Mouse (Mus musculus): ENCODE data around the gene Ifrd1. TPM values are rescaled to one million over a fixed set of nuclear protein-coding genes. Genes with fewer than 3 reads are reported as not detected.
A peak's percentile ranks its signal among the peaks of the same experiment; 100 is the strongest.

Gene Ifrd1
- polyA plus RNA-seq, 1 experiment = 84.7 TPM

GRCm38 (mm10) chr12:40223676-40224075 lies 24.6 kb downstream of the Ifrd1 start:
- H3ac ChIP-seq (ENCODE audit: control insufficient read depth, insufficient read length) = no peak overlapping the region
- H3K36me3 ChIP-seq (ENCODE audit: control insufficient read depth, insufficient read depth) = no peaks in the 10 kb centered on the region
- H3K4me3 ChIP-seq = peak overlapping the region; percentile 85
- H3K27me3 ChIP-seq (ENCODE audit: control insufficient read depth, insufficient read depth, insufficient read length) = no peaks in the 10 kb centered on the region
- TF ChIP-seq MAX (IDR thresholded peaks at IDR 0.05; ENCODE audit: low read depth) (no peak), CEBPB (IDR thresholded peaks at IDR 0.05; ENCODE audit: insufficient read depth, poor library complexity, severe bottlenecking) (peak; percentile 38; the same call in 1 of the 2 replicates)
- peak overlapping the region; percentile 83 for H3K4me2 ChIP-seq (ENCODE audit: low read depth)
- peaks cover 36% of the 10 kb centered on the region for H3K79me2 ChIP-seq (ENCODE audit: control insufficient read depth, insufficient read depth)

- Histone ChIP-seq H3ac (ENCODE audit: control insufficient read depth, insufficient read length) (peak overlapping the region; percentile 56), H3K4me2 (ENCODE audit: low read depth) (peak overlapping the region; percentile 83), H3K27me3 (ENCODE audit: control insufficient read depth, insufficient read depth, insufficient read length) (no peaks in the 10 kb centered on the region), H3K36me3 (ENCODE audit: control insufficient read depth, insufficient read depth) (no peaks in the 10 kb centered on the region), H3K79me2 (ENCODE audit: control insufficient read depth, insufficient read depth) (peaks cover 41% of the 10 kb centered on the region), H3K4me3 (peak overlapping the region; percentile 85)
- TF ChIP-seq SRF (IDR thresholded peaks at IDR 0.05; ENCODE audit: control insufficient read depth, insufficient read length, low read depth) = peak; percentile 79
- TF ChIP-seq POLR2A (IDR thresholded peaks at IDR 0.05; ENCODE audit: insufficient read length, low read depth) = peak; percentile 92
- peak in 1 of 3 experiments; percentile 3 for TF ChIP-seq MYOG (IDR thresholded peaks at IDR 0.05; ENCODE audit: control insufficient read depth in 1 of 3, insufficient read depth in 1 of 3, insufficient read length in 2 of 3, low read depth in 2 of 3)
- no peak for TF ChIP-seq CEBPB (IDR thresholded peaks at IDR 0.05; ENCODE audit: insufficient read depth, poor library complexity, severe bottlenecking)
- no peak for TF ChIP-seq USF1 (IDR thresholded peaks at IDR 0.05; ENCODE audit: low read depth)
- TF ChIP-seq TCF12 (IDR thresholded peaks at IDR 0.05; ENCODE audit: insufficient read depth, poor library complexity, severe bottlenecking) = no peak
- peak; percentile 99 for TF ChIP-seq POLR2AphosphoS2 (IDR thresholded peaks at IDR 0.05; ENCODE audit: insufficient read length, low read depth)
- no peak for TF ChIP-seq TCF3 (IDR thresholded peaks at IDR 0.05; ENCODE audit: insufficient read length, low read depth)
- TF ChIP-seq MYOD1 (IDR thresholded peaks at IDR 0.05; ENCODE audit: control insufficient read depth in 1 of 3, insufficient read length in 2 of 3, low read depth in 2 of 3) = no peak
- TF ChIP-seq E2F4 (IDR thresholded peaks at IDR 0.05; ENCODE audit: insufficient read depth) = peak; percentile 37
- no peak for TF ChIP-seq MAX (IDR thresholded peaks at IDR 0.05; ENCODE audit: low read depth)
Observed at GRCm38 (mm10) chr12:40223082-40223619, 25.2 kb downstream of the Ifrd1 start.

- peak; percentile 57 for TF ChIP-seq POLR2AphosphoS2 (IDR thresholded peaks at IDR 0.05; ENCODE audit: insufficient read length, low read depth)
- TF ChIP-seq E2F4 (IDR thresholded peaks at IDR 0.05; ENCODE audit: insufficient read depth) = no peak
- TF ChIP-seq REST (IDR thresholded peaks at IDR 0.05; ENCODE audit: insufficient read depth, insufficient read length) = no peak
- no peak for TF ChIP-seq CEBPB (IDR thresholded peaks at IDR 0.05; ENCODE audit: insufficient read depth, poor library complexity, severe bottlenecking)
- peak; percentile 16 for TF ChIP-seq MAX (IDR thresholded peaks at IDR 0.05; ENCODE audit: low read depth)
- peak in 1 of 3 experiments; percentile 60 for TF ChIP-seq MYOD1 (IDR thresholded peaks at IDR 0.05; ENCODE audit: control insufficient read depth in 1 of 3, insufficient read length in 2 of 3, low read depth in 2 of 3)
- no peak for TF ChIP-seq SRF (IDR thresholded peaks at IDR 0.05; ENCODE audit: control insufficient read depth, insufficient read length, low read depth)
- no peak for TF ChIP-seq USF1 (IDR thresholded peaks at IDR 0.05; ENCODE audit: low read depth)
- TF ChIP-seq POLR2A (IDR thresholded peaks at IDR 0.05; ENCODE audit: insufficient read length, low read depth) = peak; percentile 42
- TF ChIP-seq MYOG (IDR thresholded peaks at IDR 0.05; ENCODE audit: control insufficient read depth in 1 of 3, insufficient read depth in 1 of 3, insufficient read length in 2 of 3, low read depth in 2 of 3) = peak in 1 of 3 experiments; percentile 29
- no peak for TF ChIP-seq TCF3 (IDR thresholded peaks at IDR 0.05; ENCODE audit: insufficient read length, low read depth)
- no peak for TF ChIP-seq TCF12 (IDR thresholded peaks at IDR 0.05; ENCODE audit: insufficient read depth, poor library complexity, severe bottlenecking)
- peaks cover 48% of the 10 kb centered on the region for H3K79me2 ChIP-seq (ENCODE audit: control insufficient read depth, insufficient read depth)
- peak overlapping the region; percentile 56 for H3ac ChIP-seq (ENCODE audit: control insufficient read depth, insufficient read length)
- H3K36me3 ChIP-seq (ENCODE audit: control insufficient read depth, insufficient read depth) = no peaks in the 10 kb centered on the region
- peak overlapping the region; percentile 91 for H3K4me2 ChIP-seq (ENCODE audit: low read depth)
- H3K27me3 ChIP-seq (ENCODE audit: control insufficient read depth, insufficient read depth, insufficient read length) = no peaks in the 10 kb centered on the region
- H3K4me3 ChIP-seq = peak overlapping the region; percentile 85
Observed at GRCm38 (mm10) chr12:40222251-40223081, 25.8 kb downstream of the Ifrd1 start.

- Histone ChIP-seq H3ac (ENCODE audit: control insufficient read depth, insufficient read length) (peak overlapping the region; percentile 56), H3K27me3 (ENCODE audit: control insufficient read depth, insufficient read depth, insufficient read length) (no peaks in the 10 kb centered on the region), H3K4me2 (ENCODE audit: low read depth) (peak overlapping the region; percentile 91), H3K79me2 (ENCODE audit: control insufficient read depth, insufficient read depth) (peaks cover 57% of the 10 kb centered on the region), H3K4me3 (peak overlapping the region; percentile 85), H3K36me3 (ENCODE audit: control insufficient read depth, insufficient read depth) (peaks cover 7% of the 10 kb centered on the region)
- TF ChIP-seq CEBPB (IDR thresholded peaks at IDR 0.05; ENCODE audit: insufficient read depth, poor library complexity, severe bottlenecking) (no peak), POLR2A (IDR thresholded peaks at IDR 0.05; ENCODE audit: insufficient read length, low read depth) (no peak), TCF12 (IDR thresholded peaks at IDR 0.05; ENCODE audit: insufficient read depth, poor library complexity, severe bottlenecking) (no peak)
Observed at GRCm38 (mm10) chr12:40221611-40222010, 26.7 kb downstream of the Ifrd1 start.

- H3K27me3 ChIP-seq (ENCODE audit: control insufficient read depth, insufficient read depth, insufficient read length) = no peaks in the 10 kb centered on the region
- peak overlapping the region; percentile 85 for H3K4me3 ChIP-seq
- peaks cover 64% of the 10 kb centered on the region for H3K79me2 ChIP-seq (ENCODE audit: control insufficient read depth, insufficient read depth)
- peak overlapping the region; percentile 91 for H3K4me2 ChIP-seq (ENCODE audit: low read depth)
- peaks cover 14% of the 10 kb centered on the region for H3K36me3 ChIP-seq (ENCODE audit: control insufficient read depth, insufficient read depth)
- no peak overlapping the region for H3ac ChIP-seq (ENCODE audit: control insufficient read depth, insufficient read length)
- TF ChIP-seq E2F4 (IDR thresholded peaks at IDR 0.05; ENCODE audit: insufficient read depth) = no peak
- no peak for TF ChIP-seq USF1 (IDR thresholded peaks at IDR 0.05; ENCODE audit: low read depth)
Observed at GRCm38 (mm10) chr12:40220896-40221295, 27.4 kb downstream of the Ifrd1 start.
